Mouse (Mus musculus): ENCODE results near the gene Cyp24a1. TPM values are rescaled to one million over a fixed set of nuclear protein-coding genes. Genes with fewer than 3 reads are reported as not detected.

The Cyp24a1 gene
- total and polyA plus RNA-seq, 3 experiments = 0.01 TPM; not detected in 2

GRCm38 (mm10) chr2:170446843-170447383, 50.0 kb downstream of the Cyp24a1 start:
- Histone ChIP-seq H3K27me3 (ENCODE audit: control insufficient read depth in 1 of 2, insufficient read depth in 2 of 2, low read length in 2 of 2) (no peaks in the 10 kb centered on the region), H3K79me2 (ENCODE audit: control insufficient read depth, insufficient read depth, low read length, poor library complexity) (no peaks in the 10 kb centered on the region), H3K4me3 (ENCODE audit: control insufficient read depth in 1 of 2, insufficient read depth in 1 of 2, low read depth in 2 of 2, low read length in 2 of 2) (no peak overlapping the region), H3K9ac (ENCODE audit: control insufficient read depth, low read depth, low read length, poor library complexity, severe bottlenecking) (no peak overlapping the region), H3K27ac (ENCODE audit: control insufficient read depth, low read depth, low read length) (no peak overlapping the region), H3K4me1 (ENCODE audit: control insufficient read depth in 1 of 2, insufficient read depth in 2 of 2, low read length in 2 of 2) (no peaks in the 10 kb centered on the region), H3K9me3 (replicated peaks; ENCODE audit: insufficient read depth, low read length) (no peaks in the 10 kb centered on the region), H3K36me3 (ENCODE audit: control insufficient read depth in 1 of 2, insufficient read depth in 2 of 2, low read length in 2 of 2) (no peaks in the 10 kb centered on the region)
- no peak for TF ChIP-seq NRF1 (IDR thresholded peaks at IDR 0.05; ENCODE audit: insufficient read depth, low read depth, low read length, poor library complexity, severe bottlenecking)
- no peak for TF ChIP-seq E2F4 (IDR thresholded peaks at IDR 0.05; ENCODE audit: borderline replicate concordance, low read depth, low read length)
- TF ChIP-seq ELF1 (IDR thresholded peaks at IDR 0.05; ENCODE audit: low read depth, low read length) = no peak
- no peak for TF ChIP-seq MAFK (IDR thresholded peaks at IDR 0.05; ENCODE audit: borderline replicate concordance, low read depth, low read length)
- TF ChIP-seq POLR2AphosphoS2 (IDR thresholded peaks at IDR 0.05; ENCODE audit: low read length) = no peak
- no peak for TF ChIP-seq USF1 (IDR thresholded peaks at IDR 0.05; ENCODE audit: low read depth, low read length)
- no peak for TF ChIP-seq GATA1 (IDR thresholded peaks at IDR 0.05; ENCODE audit: low read depth, low read length)
- no peak for TF ChIP-seq CHD2 (IDR thresholded peaks at IDR 0.05; ENCODE audit: low read length)
- no peak for TF ChIP-seq SMC3 (IDR thresholded peaks at IDR 0.05; ENCODE audit: low read depth, low read length)
- no peak for DNase-seq (ENCODE audit: low read depth, low spot score)

GRCm38 (mm10) chr2:170445861-170446260, 51.1 kb downstream of the Cyp24a1 start:
- Histone ChIP-seq H3K9ac (ENCODE audit: control insufficient read depth, low read depth, low read length, poor library complexity, severe bottlenecking) (no peak overlapping the region), H3K27ac (ENCODE audit: control insufficient read depth, low read depth, low read length) (no peak overlapping the region), H3K36me3 (ENCODE audit: control insufficient read depth in 1 of 2, insufficient read depth in 2 of 2, low read length in 2 of 2) (no peaks in the 10 kb centered on the region), H3K27me3 (ENCODE audit: control insufficient read depth in 1 of 2, insufficient read depth in 2 of 2, low read length in 2 of 2) (no peaks in the 10 kb centered on the region), H3K79me2 (ENCODE audit: control insufficient read depth, insufficient read depth, low read length, poor library complexity) (no peaks in the 10 kb centered on the region), H3K4me1 (ENCODE audit: control insufficient read depth in 1 of 2, insufficient read depth in 2 of 2, low read length in 2 of 2) (no peaks in the 10 kb centered on the region), H3K4me3 (ENCODE audit: control insufficient read depth in 1 of 2, insufficient read depth in 1 of 2, low read depth in 2 of 2, low read length in 2 of 2) (no peak overlapping the region), H3K9me3 (replicated peaks; ENCODE audit: insufficient read depth, low read length) (no peaks in the 10 kb centered on the region)
- no peak for DNase-seq (ENCODE audit: low read depth, low spot score)
- TF ChIP-seq POLR2AphosphoS2 (IDR thresholded peaks at IDR 0.05; ENCODE audit: low read length) (no peak), HCFC1 (IDR thresholded peaks at IDR 0.05; ENCODE audit: low read depth, low read length) (no peak), RAD21 (IDR thresholded peaks at IDR 0.05; ENCODE audit: low read depth, low read length) (no peak)

- peak; percentile 41 for DNase-seq (ENCODE audit: low read depth, low spot score)
- H3K9ac ChIP-seq (ENCODE audit: control insufficient read depth, low read depth, low read length, poor library complexity, severe bottlenecking) = no peak overlapping the region
- H3K4me3 ChIP-seq (ENCODE audit: control insufficient read depth in 1 of 2, insufficient read depth in 1 of 2, low read depth in 2 of 2, low read length in 2 of 2) = no peak overlapping the region
- H3K4me1 ChIP-seq (ENCODE audit: control insufficient read depth in 1 of 2, insufficient read depth in 2 of 2, low read length in 2 of 2) = no peaks in the 10 kb centered on the region
- no peaks in the 10 kb centered on the region for H3K36me3 ChIP-seq (ENCODE audit: control insufficient read depth in 1 of 2, insufficient read depth in 2 of 2, low read length in 2 of 2)
- TF ChIP-seq SMC3 (IDR thresholded peaks at IDR 0.05; ENCODE audit: low read depth, low read length) = peak; percentile 41
- TF ChIP-seq RAD21 (IDR thresholded peaks at IDR 0.05; ENCODE audit: low read depth, low read length) = peak; percentile 13; the same call in 1 of the 2 replicates
- TF ChIP-seq POLR2AphosphoS2 (IDR thresholded peaks at IDR 0.05; ENCODE audit: low read length) = no peak
- TF ChIP-seq CTCF (IDR thresholded peaks at IDR 0.05 in 2 of 3, conservative IDR thresholded peaks at IDR 0.05 in 1 of 3; ENCODE audit: control insufficient read depth in 1 of 3, insufficient read depth in 1 of 3, low read depth in 2 of 3, low read length in 3 of 3, poor library complexity in 1 of 3, severe bottlenecking in 1 of 3) = peak; percentile 12 to 40 (median 37); a peak in 3 of 6 replicates
- H3K9me3 ChIP-seq (replicated peaks; ENCODE audit: insufficient read depth, low read length) = no peaks in the 10 kb centered on the region
- no peaks in the 10 kb centered on the region for H3K27me3 ChIP-seq (ENCODE audit: control insufficient read depth in 1 of 2, insufficient read depth in 2 of 2, low read length in 2 of 2)
- H3K79me2 ChIP-seq (ENCODE audit: control insufficient read depth, insufficient read depth, low read length, poor library complexity) = no peaks in the 10 kb centered on the region
- no peak overlapping the region for H3K27ac ChIP-seq (ENCODE audit: control insufficient read depth, low read depth, low read length)
Measured at GRCm38 (mm10) chr2:170442535-170442934, 54.4 kb downstream of the Cyp24a1 start.

Data from MEL (cell line).